Mouse (Mus musculus) hindbrain, embryonic 16.5 days (tissue): ENCODE measurements at regions not wholly inside any gene's neighbourhood (a gene's known extent, or its start where the extent isn't known, plus 50 kb on each side); places are given as distances from the start of the nearest gene placed in this dataset.

Source experiments
- ATAC-seq: fragments of 200-750 bp; cut with Nextera tagmentation; 2 replicates; pipeline ENCODE4 v1.8.0; 2017; ENCODE audit warnings: moderate TSS enrichment, moderate library complexity
- H3K27ac ChIP-seq: fragments of 300-500 bp; sonication (generic); 2 replicates; pipeline ENCODE4 v1.5.1; 2014; ENCODE audit warnings: low read depth, mild to moderate bottlenecking, control low read depth, low read length, moderate library complexity
- H3K27me3 ChIP-seq: fragments of 300-500 bp; sonication (generic); replicated peaks from 2 replicates; pipeline ENCODE4 v1.6.1; 2014; ENCODE audit warnings: low read length; ENCODE audit not compliant: control insufficient read depth, insufficient read depth
- H3K36me3 ChIP-seq: fragments of 300-500 bp; sonication (generic); 2 replicates; pipeline ENCODE4 v1.6.1; 2014; ENCODE audit warnings: mild to moderate bottlenecking, low read length, moderate library complexity, mixed read lengths; ENCODE audit not compliant: control insufficient read depth, insufficient read depth
- H3K4me1 ChIP-seq: fragments of 300-500 bp; sonication (generic); 2 replicates; pipeline ENCODE4 v1.6.1; 2014; ENCODE audit warnings: low read depth, low read length; ENCODE audit not compliant: control insufficient read depth, insufficient read depth
- H3K4me2 ChIP-seq: fragments of 300-500 bp; sonication (generic); 2 replicates; pipeline ENCODE4 v1.6.1; 2014; ENCODE audit warnings: mild to moderate bottlenecking, low read length, control low read depth, moderate library complexity
- H3K4me3 ChIP-seq: fragments of 300-500 bp; sonication (generic); 2 replicates; pipeline ENCODE4 v1.5.1; 2014; ENCODE audit warnings: mild to moderate bottlenecking, low read length, control low read depth, moderate library complexity
- H3K9ac ChIP-seq: fragments of 300-500 bp; sonication (generic); 2 replicates; pipeline ENCODE4 v1.6.1; 2014; ENCODE audit warnings: low read depth, mild to moderate bottlenecking, control low read depth, low read length, moderate library complexity
- H3K9me3 ChIP-seq: fragments of 300-500 bp; sonication (generic); 2 replicates; pipeline ENCODE4 v1.6.1; 2014; ENCODE audit warnings: mild to moderate bottlenecking, low read length, moderate library complexity; ENCODE audit not compliant: control insufficient read depth
- WGBS: fragments of 180-500 bp; shearing (Covaris S2); extraction: QIAGEN DNeasy Blood & Tissue Kit; methylation state at CpG from one replicate; pipeline ENCODE4 v1.1.7; 2014; 5-methylcytosine and 5-hydroxymethylcytosine counted together

DNA sequence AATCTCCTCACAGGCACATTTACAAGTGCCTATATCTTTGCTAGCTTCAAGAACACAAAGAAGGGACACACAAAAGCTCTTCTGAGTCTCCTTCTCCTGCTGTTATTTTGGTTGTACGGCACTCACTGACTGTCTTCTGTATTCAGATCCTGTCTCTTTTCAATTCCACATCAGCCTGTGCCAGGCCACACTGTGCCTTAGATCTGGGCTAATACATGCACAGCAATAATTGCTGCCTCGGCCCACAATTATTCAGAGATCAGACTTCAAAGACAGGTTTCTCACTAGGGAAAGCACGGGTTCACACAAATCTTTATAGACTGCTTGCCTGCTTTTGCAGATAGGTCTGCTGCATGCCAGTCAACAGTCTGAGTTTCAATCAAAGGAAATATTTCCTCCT is 617.8 kb downstream of the Ipo11 start:
- ATAC-seq: peak; percentile 27; the same call in 1 of the 2 replicates

DNA sequence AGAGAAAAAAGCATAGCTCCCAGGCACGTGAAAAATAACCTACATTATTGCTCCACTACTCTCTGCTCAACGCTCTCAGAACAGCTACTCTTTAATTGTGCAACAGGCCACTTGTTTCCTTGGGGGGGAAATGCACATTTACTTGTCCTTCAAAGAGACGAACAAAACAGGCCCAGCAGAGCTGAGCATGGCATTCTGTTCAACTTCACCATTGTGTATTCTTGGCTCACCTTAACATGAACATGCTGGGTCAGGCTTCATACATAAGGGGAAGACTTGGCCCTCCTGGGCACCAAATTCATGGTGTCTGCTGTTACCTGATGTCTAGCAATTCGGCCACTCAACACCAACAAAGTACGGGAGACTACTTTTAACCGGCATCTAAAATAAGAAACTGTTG is 618.3 kb downstream of the Ipo11 start:
- Histone ChIP-seq H3K27ac (no peak overlapping the region), H3K4me2 (no peak overlapping the region), H3K9me3 (no peaks in the 10 kb centered on the region), H3K4me3 (no peak overlapping the region), H3K4me1 (no peaks in the 10 kb centered on the region), H3K36me3 (no peaks in the 10 kb centered on the region), H3K9ac (no peak overlapping the region), H3K27me3 (no peaks in the 10 kb centered on the region)
- ATAC-seq: no peak
- 73% methylated on average over 6 of the region's 6 CpGs for WGBS

More for the DNA sequence above, 617.8 kb downstream of the Ipo11 start:
- 41% methylated on average over 3 of the region's 3 CpGs for WGBS
- H3K4me3 ChIP-seq: no peak overlapping the region
- no peaks in the 10 kb centered on the region for H3K4me1 ChIP-seq
- H3K4me2 ChIP-seq: no peak overlapping the region
- H3K27me3 ChIP-seq: no peaks in the 10 kb centered on the region
- H3K36me3 ChIP-seq: no peaks in the 10 kb centered on the region
- no peak overlapping the region for H3K27ac ChIP-seq
- no peaks in the 10 kb centered on the region for H3K9me3 ChIP-seq
- H3K9ac ChIP-seq: no peak overlapping the region

DNA sequence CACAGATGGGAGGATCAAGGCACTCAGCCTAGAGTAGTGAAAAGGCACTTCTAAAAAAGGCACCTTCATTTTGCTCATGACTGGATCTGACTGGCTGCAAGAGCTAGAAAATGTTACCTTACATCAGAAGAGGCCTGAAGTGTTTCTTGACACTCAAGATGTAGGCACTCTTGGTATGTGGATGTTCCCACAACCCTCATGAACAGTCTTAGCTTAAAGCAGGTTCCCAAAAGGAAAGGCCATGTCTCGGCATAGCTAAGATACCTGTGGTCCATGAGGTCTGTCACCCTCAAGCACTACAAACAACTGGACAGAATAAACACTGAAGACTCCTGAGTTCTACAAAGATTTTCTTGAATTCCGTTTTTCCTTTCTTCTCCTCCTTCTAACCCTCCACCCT is 619.5 kb downstream of the Ipo11 start:
- no peak overlapping the region for H3K4me3 ChIP-seq
- H3K4me1 ChIP-seq: no peaks in the 10 kb centered on the region
- no peak overlapping the region for H3K4me2 ChIP-seq
- H3K27me3 ChIP-seq: no peaks in the 10 kb centered on the region
- no peak overlapping the region for H3K27ac ChIP-seq
- no peak for ATAC-seq
- WGBS: 90% methylated on average over 2 of the region's 2 CpGs
- no peak overlapping the region for H3K9ac ChIP-seq
- H3K9me3 ChIP-seq: no peaks in the 10 kb centered on the region
- H3K36me3 ChIP-seq: no peaks in the 10 kb centered on the region

DNA sequence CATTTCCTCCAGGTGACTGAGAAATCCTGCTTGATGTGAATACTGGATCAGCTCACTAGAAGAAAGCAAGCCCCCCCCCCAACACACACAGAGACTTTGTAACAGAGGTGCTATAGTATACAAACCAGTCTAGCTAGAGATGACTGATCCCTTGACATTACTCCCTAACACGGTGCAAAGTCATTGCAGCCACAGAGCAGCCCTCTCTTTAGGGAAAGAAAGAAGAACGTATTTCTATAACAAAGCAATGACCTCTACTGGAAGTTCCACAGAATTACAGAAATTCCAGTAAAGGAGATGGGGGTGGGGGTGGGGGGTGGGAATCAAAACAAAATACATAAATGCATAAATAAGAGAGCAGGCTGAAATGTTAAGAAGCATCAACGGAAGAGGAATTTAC is 655.6 kb downstream of the Ipo11 start:
- no peak overlapping the region for H3K9ac ChIP-seq
- ATAC-seq: no peak

DNA sequence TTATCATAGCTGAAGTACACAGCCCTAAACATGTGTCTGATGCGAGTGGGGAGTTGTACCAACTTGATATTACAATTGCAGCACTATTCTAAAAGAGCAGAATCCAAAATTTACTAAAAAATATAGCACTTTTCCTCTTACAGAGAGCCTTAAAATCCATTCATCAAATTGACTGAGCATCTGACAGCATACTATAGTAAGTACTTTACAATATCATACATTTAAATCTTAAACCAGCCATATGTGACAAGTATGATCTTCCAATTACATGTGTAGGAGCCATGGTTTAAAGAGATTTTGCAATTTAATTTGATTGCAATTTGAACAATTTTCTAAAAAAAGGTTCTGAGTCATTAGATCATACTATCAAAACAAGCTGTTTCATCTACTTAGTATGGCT is 676.9 kb downstream of the Ipo11 start:
- WGBS: 84% methylated on average over 1 of the region's 1 CpGs
- no peak overlapping the region for H3K9ac ChIP-seq
- no peaks in the 10 kb centered on the region for H3K27me3 ChIP-seq
- no peak overlapping the region for H3K4me2 ChIP-seq
- H3K27ac ChIP-seq: no peak overlapping the region
- H3K4me1 ChIP-seq: no peaks in the 10 kb centered on the region
- no peaks in the 10 kb centered on the region for H3K9me3 ChIP-seq
- no peak for ATAC-seq
- no peak overlapping the region for H3K4me3 ChIP-seq
- H3K36me3 ChIP-seq: no peaks in the 10 kb centered on the region

More for the DNA sequence above, 655.6 kb downstream of the Ipo11 start:
- no peaks in the 10 kb centered on the region for H3K27me3 ChIP-seq
- no peaks in the 10 kb centered on the region for H3K36me3 ChIP-seq
- 39% methylated on average over 3 of the region's 3 CpGs for WGBS
- no peaks in the 10 kb centered on the region for H3K9me3 ChIP-seq
- H3K4me3 ChIP-seq: no peak overlapping the region
- no peak overlapping the region for H3K4me2 ChIP-seq
- H3K27ac ChIP-seq: no peak overlapping the region
- H3K4me1 ChIP-seq: no peaks in the 10 kb centered on the region
